Mouse (Mus musculus): ENCODE data around the gene Becn1.

- no peak for TF ChIP-seq POLR2A (IDR thresholded peaks at IDR 0.05; ENCODE audit: low read depth, low read length)
- TF ChIP-seq CTCF (IDR thresholded peaks at IDR 0.05; ENCODE audit: extremely low read depth, insufficient read depth, insufficient read length, insufficient replicate concordance), result no peak
Measured at GRCm38 (mm10) chr11:101262272-101262967, 39.7 kb downstream of the Becn1 start.
